Mouse (Mus musculus) small intestine, adult 2 months (tissue): Measurements from ENCODE around the gene Arl6ip5. TPM values are rescaled to one million over a fixed set of nuclear protein-coding genes. Genes with fewer than 3 reads are reported as not detected.

Experiments
- H3K27ac ChIP-seq: fragments of 200-500 bp; 2 replicates; pipeline ENCODE4 v1.5.1; 2012; ENCODE audit warnings: low read depth, low read length, control low read depth, inconsistent platforms; ENCODE audit not compliant: insufficient read depth
- H3K27me3 ChIP-seq: fragments of 200-500 bp; 2 replicates; pipeline ENCODE4 v1.6.1; 2012; ENCODE audit warnings: mild to moderate bottlenecking, moderate library complexity, low read length, inconsistent platforms; ENCODE audit not compliant: control insufficient read depth, insufficient read depth
- H3K36me3 ChIP-seq: fragments of 200-500 bp; 2 replicates; pipeline ENCODE4 v1.6.1; 2012; ENCODE audit warnings: mild to moderate bottlenecking, low read length, control low read depth, inconsistent platforms; ENCODE audit not compliant: control insufficient read depth, insufficient read depth
- H3K4me1 ChIP-seq: fragments of 200-500 bp; 2 replicates; pipeline ENCODE4 v1.6.1; 2012; ENCODE audit warnings: low read length, inconsistent platforms, mixed read lengths; ENCODE audit not compliant: control insufficient read depth, insufficient read depth, insufficient read length
- H3K4me3 ChIP-seq: fragments of 200-500 bp; 2 replicates; pipeline ENCODE4 v1.5.1; 2012; ENCODE audit warnings: low read depth, mild to moderate bottlenecking, control low read depth, inconsistent platforms, low read length, moderate library complexity
- CTCF ChIP-seq: fragments of 200-500 bp; IDR thresholded peaks from 2 replicates; pipeline ENCODE4 v1.5.1; 2012; ENCODE audit warnings: low read depth, mild to moderate bottlenecking, control low read depth, inconsistent platforms, low read length, moderate library complexity, mixed read lengths; ENCODE audit not compliant: insufficient replicate concordance, insufficient read length; ENCODE audit errors: extremely low read depth
- POLR2A ChIP-seq: fragments of 200-500 bp; IDR thresholded peaks from 2 replicates; pipeline ENCODE4 v1.6.1; 2012; ENCODE audit warnings: low read depth, mild to moderate bottlenecking, control low read depth, inconsistent platforms, low read length, moderate library complexity
- WGBS: fragments of 180-500 bp; shearing (Covaris S2); methylation state at CpG from one replicate; pipeline ENCODE4 v1.1.7; 2018; 5-methylcytosine and 5-hydroxymethylcytosine counted together
- polyA plus RNA-seq: library from polyadenylated mRNA; depleted of rRNA; stranded (reverse); fragments of >200 nt; gene quantifications from 2 replicates; pipeline ENCODE4 v1.2.3, GENCODE M21; 2012

Arl6ip5 gene
- polyA plus RNA-seq, 1 experiment, result 22.8 TPM

GRCm38 (mm10) chr6:97239360-97239759 is 28.9 kb downstream of the Arl6ip5 start:
- no peak for TF ChIP-seq POLR2A
- 0 out of 2 replicates have a peak, but pooled peaks have one; percentile 6 for TF ChIP-seq CTCF

GRCm38 (mm10) chr6:97240092-97240491 is 29.6 kb downstream of the Arl6ip5 start:
- Histone ChIP-seq H3K36me3 (no peaks in the 10 kb centered on the region), H3K4me1 (no peaks in the 10 kb centered on the region), H3K4me3 (no peak overlapping the region), H3K27ac (no peak overlapping the region), H3K27me3 (no peaks in the 10 kb centered on the region)
- WGBS, result 91% methylated on average over 5 of the region's 5 CpGs
- TF ChIP-seq CTCF, result no peak

More at GRCm38 (mm10) chr6:97239360-97239759, 28.9 kb downstream of the Arl6ip5 start:
- H3K27me3 ChIP-seq, result no peaks in the 10 kb centered on the region
- no peak overlapping the region for H3K27ac ChIP-seq
- no peaks in the 10 kb centered on the region for H3K36me3 ChIP-seq
- 95% methylated on average over 6 of the region's 6 CpGs for WGBS
- H3K4me3 ChIP-seq, result no peak overlapping the region
- no peaks in the 10 kb centered on the region for H3K4me1 ChIP-seq

- H3K4me3 ChIP-seq, result no peak overlapping the region
- H3K4me1 ChIP-seq, result no peaks in the 10 kb centered on the region
- TF ChIP-seq POLR2A, result no peak
- TF ChIP-seq CTCF, result no peak
- no peaks in the 10 kb centered on the region for H3K27me3 ChIP-seq
- no peaks in the 10 kb centered on the region for H3K36me3 ChIP-seq
- no peak overlapping the region for H3K27ac ChIP-seq
- WGBS, result 33% methylated on average over 4 of the region's 4 CpGs
Measured at GRCm38 (mm10) chr6:97242522-97242921, 32.0 kb downstream of the Arl6ip5 start.

GRCm38 (mm10) chr6:97245200-97245599 is 34.7 kb downstream of the Arl6ip5 start:
- Histone ChIP-seq H3K27me3 (no peaks in the 10 kb centered on the region), H3K27ac (no peak overlapping the region), H3K4me3 (no peak overlapping the region), H3K4me1 (no peaks in the 10 kb centered on the region), H3K36me3 (no peaks in the 10 kb centered on the region)
- no peak for TF ChIP-seq POLR2A
- no peak for TF ChIP-seq CTCF

- Histone ChIP-seq H3K4me3 (no peak overlapping the region), H3K27me3 (no peaks in the 10 kb centered on the region)
Measured at GRCm38 (mm10) chr6:97250966-97251365, 40.5 kb downstream of the Arl6ip5 start.

GRCm38 (mm10) chr6:97252086-97252485 is 41.6 kb downstream of the Arl6ip5 start:
- Histone ChIP-seq H3K4me3 (no peak overlapping the region), H3K36me3 (no peaks in the 10 kb centered on the region), H3K27ac (no peak overlapping the region), H3K27me3 (no peaks in the 10 kb centered on the region), H3K4me1 (no peaks in the 10 kb centered on the region)
- TF ChIP-seq POLR2A, result no peak
- TF ChIP-seq CTCF, result no peak
- 63% methylated on average over 5 of the region's 5 CpGs for WGBS

More at GRCm38 (mm10) chr6:97250966-97251365, 40.5 kb downstream of the Arl6ip5 start:
- WGBS, result 29% methylated on average over 6 of the region's 6 CpGs
- no peaks in the 10 kb centered on the region for H3K4me1 ChIP-seq
- no peak overlapping the region for H3K27ac ChIP-seq
- TF ChIP-seq CTCF (no peak), POLR2A (no peak)
- no peaks in the 10 kb centered on the region for H3K36me3 ChIP-seq

GRCm38 (mm10) chr6:97252711-97253221 is 42.3 kb downstream of the Arl6ip5 start, which contains the start of gene Lmod3:
TSS of gene Lmod3 (minus strand) at chr6:97252759.
- WGBS, result 63% methylated on average over 9 of the region's 9 CpGs
- Histone ChIP-seq H3K4me3 (no peak within 1 kb of the TSS), H3K4me1 (no peaks in the 10 kb centered on the region), H3K36me3 (no peaks in the 10 kb centered on the region), H3K27me3 (no peaks in the 10 kb centered on the region), H3K27ac (no peak within 1 kb of the TSS)
- TF ChIP-seq CTCF (no peak), POLR2A (no peak)
